Mouse (Mus musculus): ENCODE results near the gene Creb5.

DNA sequence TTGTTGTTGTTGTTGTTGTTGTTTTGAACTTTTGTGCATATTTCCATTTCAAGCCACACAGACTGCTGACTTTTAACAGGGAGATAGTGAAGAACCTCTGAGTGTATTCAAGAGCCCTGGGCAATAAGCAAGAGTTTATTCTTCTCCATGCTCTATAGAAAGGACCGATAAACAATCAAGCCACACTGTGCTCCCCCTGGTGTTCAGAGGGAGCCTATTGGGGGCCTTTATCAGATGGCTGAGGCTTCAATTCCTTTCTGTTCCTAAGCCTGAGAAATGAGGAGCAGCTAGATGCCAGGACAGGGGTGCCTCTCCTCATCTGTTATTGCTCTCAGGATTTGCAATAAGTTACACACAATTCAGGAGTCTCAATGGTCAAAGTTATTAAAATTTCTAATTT lies 227.8 kb downstream of the Creb5 start:
- TF ChIP-seq POLR2A (IDR thresholded peaks at IDR 0.05; ENCODE audit: insufficient read depth, low read length) (no peak), CTCF (IDR thresholded peaks at IDR 0.05; ENCODE audit: low read depth, low read length) (no peak)

Measured in ES-Bruce4 (cell line).